Mouse (Mus musculus) midbrain, embryonic 16.5 days (tissue): ENCODE data around the gene Ndufs4. TPM values are rescaled to one million over a fixed set of nuclear protein-coding genes. Genes with fewer than 3 reads are reported as not detected.
A peak's percentile ranks its signal among the peaks of the same experiment; 100 is the strongest.

Source experiments
- ATAC-seq: fragments of 200-750 bp; cut with Nextera tagmentation; 2 replicates; pipeline ENCODE4 v1.8.0; 2017; ENCODE audit warnings: moderate TSS enrichment
- H3K27ac ChIP-seq: fragments of 300-500 bp; sonication (generic); 2 replicates; pipeline ENCODE4 v1.5.1; 2014; ENCODE audit warnings: mild to moderate bottlenecking, low read length, mixed read lengths
- H3K27me3 ChIP-seq: fragments of 300-500 bp; sonication (generic); 2 replicates; pipeline ENCODE4 v1.6.1; 2014; ENCODE audit warnings: low read depth, low read length, mixed read lengths; ENCODE audit not compliant: control insufficient read depth, insufficient read depth
- H3K36me3 ChIP-seq: fragments of 300-500 bp; sonication (generic); 2 replicates; pipeline ENCODE4 v1.6.1; 2014; ENCODE audit warnings: mild to moderate bottlenecking, low read length, moderate library complexity, mixed read lengths; ENCODE audit not compliant: control insufficient read depth, insufficient read depth
- H3K4me1 ChIP-seq: fragments of 300-500 bp; sonication (generic); 2 replicates; pipeline ENCODE4 v1.6.1; 2014; ENCODE audit warnings: mild to moderate bottlenecking, low read length, mixed read lengths; ENCODE audit not compliant: control insufficient read depth, insufficient read depth
- H3K4me2 ChIP-seq: fragments of 300-500 bp; sonication (generic); 2 replicates; pipeline ENCODE4 v1.6.1; 2014; ENCODE audit warnings: mild to moderate bottlenecking, low read length, mixed read lengths
- H3K4me3 ChIP-seq: fragments of 300-500 bp; sonication (generic); 2 replicates; pipeline ENCODE4 v1.5.1; 2014; ENCODE audit warnings: low read depth, mild to moderate bottlenecking, low read length, moderate library complexity, mixed read lengths
- H3K9ac ChIP-seq: fragments of 300-500 bp; sonication (generic); 2 replicates; pipeline ENCODE4 v1.6.1; 2014; ENCODE audit warnings: low read depth, low read length, mixed read lengths
- H3K9me3 ChIP-seq: fragments of 300-500 bp; sonication (generic); replicated peaks from 2 replicates; pipeline ENCODE4 v1.6.1; 2014; ENCODE audit warnings: mild to moderate bottlenecking, low read length, mixed read lengths; ENCODE audit not compliant: control insufficient read depth, poor library complexity, severe bottlenecking
- WGBS: fragments of 180-500 bp; shearing (Covaris S2); extraction: QIAGEN DNeasy Blood & Tissue Kit; methylation state at CpG from one replicate; pipeline ENCODE4 v1.1.7; 2014; 5-methylcytosine and 5-hydroxymethylcytosine counted together
- polyA plus RNA-seq: library from polyadenylated mRNA; unstranded; fragments of >200 nt; fragmentation: Nextera tagmentation; extraction: Ambion mirVana; gene quantifications from 2 replicates; pipeline ENCODE4 v1.2.1, GENCODE M21; 2015

Ndufs4 gene
- polyA plus RNA-seq, 1 experiment from 2014 or later, result 363 TPM

DNA sequence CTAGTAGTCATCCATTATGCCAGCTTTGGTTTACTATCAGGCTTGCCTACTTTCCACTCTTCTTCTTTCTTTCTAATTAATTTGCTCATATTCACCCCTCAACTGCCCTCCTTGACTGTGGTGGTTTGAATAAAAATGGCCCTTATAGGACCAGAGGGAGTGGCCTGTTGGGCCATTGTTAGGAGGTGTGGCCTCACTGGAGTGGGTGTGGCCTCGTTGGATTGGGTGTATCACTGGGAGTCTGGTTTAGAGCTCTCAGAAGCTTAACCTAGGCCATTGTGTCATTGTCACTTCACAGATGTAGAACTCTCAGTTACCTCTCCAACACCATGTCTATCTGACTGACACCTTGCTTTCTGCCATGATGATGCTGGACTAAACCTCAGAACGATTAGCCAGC is 10.8 kb upstream of the Ndufs4 start:
- ATAC-seq, result no peak
- no peaks in the 10 kb centered on the region for H3K36me3 ChIP-seq
- H3K9me3 ChIP-seq, result no peaks in the 10 kb centered on the region
- no peak overlapping the region for H3K4me2 ChIP-seq
- 85% methylated on average over 2 of the region's 2 CpGs for WGBS
- H3K4me1 ChIP-seq, result no peaks in the 10 kb centered on the region
- H3K4me3 ChIP-seq, result no peak overlapping the region
- no peaks in the 10 kb centered on the region for H3K27me3 ChIP-seq
- no peak overlapping the region for H3K27ac ChIP-seq
- no peak overlapping the region for H3K9ac ChIP-seq

DNA sequence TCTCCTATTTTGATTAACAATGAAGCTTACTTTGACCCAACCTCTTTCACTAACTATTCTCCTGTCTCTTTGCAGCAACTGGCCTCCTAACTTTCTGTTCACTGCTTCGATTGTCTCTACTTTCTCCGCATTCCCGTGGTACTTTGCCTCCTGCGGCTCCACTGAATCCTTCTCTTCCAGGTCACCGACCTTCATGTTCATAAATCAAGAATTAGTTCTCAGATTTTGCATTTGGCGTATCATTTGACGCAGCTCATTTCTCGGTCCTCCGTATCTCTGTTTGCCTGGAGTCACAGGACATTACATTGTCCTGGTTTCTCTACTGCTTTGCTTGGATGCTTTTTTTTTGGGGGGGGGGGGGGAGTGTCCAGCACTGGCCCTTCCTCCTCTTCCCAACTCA is 9.2 kb upstream of the Ndufs4 start:
- Histone ChIP-seq H3K27me3 (no peaks in the 10 kb centered on the region), H3K4me3 (no peak overlapping the region), H3K9ac (no peak overlapping the region), H3K9me3 (no peaks in the 10 kb centered on the region), H3K4me2 (no peak overlapping the region), H3K4me1 (no peaks in the 10 kb centered on the region), H3K27ac (no peak overlapping the region), H3K36me3 (no peaks in the 10 kb centered on the region)
- WGBS, result 41% methylated on average over 9 of the region's 9 CpGs
- ATAC-seq, result no peak

DNA sequence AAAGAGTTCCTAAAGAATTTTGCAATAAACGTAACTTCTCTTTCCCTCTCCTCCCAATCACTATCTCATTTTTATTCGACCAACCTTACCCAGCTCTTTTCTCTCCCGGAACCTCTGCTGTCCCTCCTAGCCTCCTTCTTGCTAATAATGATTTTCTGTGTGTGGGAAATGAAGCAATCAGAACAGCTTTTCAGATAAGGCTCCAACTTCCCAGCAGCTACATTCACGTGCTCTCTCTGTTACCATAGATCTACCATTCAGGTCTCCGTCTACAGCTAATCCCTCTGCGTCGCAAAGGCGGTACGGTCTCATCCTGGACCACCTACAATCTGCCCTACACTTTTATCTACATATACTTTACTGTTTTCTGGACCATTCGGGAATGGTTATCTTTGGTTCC is 8.8 kb upstream of the Ndufs4 start:
- Histone ChIP-seq H3K4me2 (no peak overlapping the region), H3K9me3 (no peaks in the 10 kb centered on the region), H3K36me3 (no peaks in the 10 kb centered on the region), H3K9ac (no peak overlapping the region), H3K4me1 (no peaks in the 10 kb centered on the region), H3K27me3 (no peaks in the 10 kb centered on the region), H3K27ac (no peak overlapping the region), H3K4me3 (no peak overlapping the region)
- WGBS, result 27% methylated on average over 10 of the region's 10 CpGs
- no peak for ATAC-seq

DNA sequence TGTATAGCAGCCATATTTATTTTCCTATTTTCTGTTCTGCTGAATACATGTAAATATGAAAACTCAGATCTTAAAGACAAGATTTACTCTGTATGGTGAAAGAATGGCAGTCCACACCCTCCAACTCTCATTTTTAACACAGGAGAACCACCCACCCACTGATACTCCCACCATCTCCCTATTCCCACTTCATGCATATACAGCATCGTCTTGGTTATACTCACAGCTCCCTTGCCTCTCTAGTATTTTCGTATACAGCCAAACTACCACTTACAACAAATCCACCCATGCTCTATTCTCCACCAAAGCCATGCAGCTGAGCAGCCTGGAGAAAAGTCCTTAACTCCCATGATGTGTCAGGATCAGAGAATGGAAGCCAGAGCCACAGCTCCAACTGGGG is 6.7 kb upstream of the Ndufs4 start:
- no peak overlapping the region for H3K9ac ChIP-seq
- no peak overlapping the region for H3K27ac ChIP-seq
- no peaks in the 10 kb centered on the region for H3K27me3 ChIP-seq
- no peaks in the 10 kb centered on the region for H3K4me1 ChIP-seq
- H3K4me3 ChIP-seq, result no peak overlapping the region
- no peaks in the 10 kb centered on the region for H3K9me3 ChIP-seq
- H3K36me3 ChIP-seq, result no peaks in the 10 kb centered on the region
- WGBS, result 89% methylated on average over 2 of the region's 2 CpGs
- no peak overlapping the region for H3K4me2 ChIP-seq
- ATAC-seq, result no peak

DNA sequence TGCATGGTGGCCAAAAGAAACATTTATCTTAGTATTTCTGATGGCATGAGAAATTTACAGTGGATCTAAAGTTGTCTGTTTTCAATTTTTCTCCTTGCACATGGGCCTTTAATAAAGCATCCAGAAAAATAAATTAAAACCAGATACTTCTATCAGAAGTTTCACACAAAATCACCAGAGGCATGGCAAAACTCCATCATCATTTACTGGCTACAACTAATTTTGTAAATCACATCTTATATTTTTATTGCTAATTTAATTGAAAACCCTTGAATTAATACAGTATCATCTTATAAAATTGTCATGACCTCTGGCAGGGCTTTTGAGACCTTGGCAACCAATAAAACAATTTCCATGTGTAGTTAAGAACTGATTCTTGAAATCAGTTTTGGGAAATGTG is 4.4 kb upstream of the Ndufs4 start:
- no peaks in the 10 kb centered on the region for H3K36me3 ChIP-seq
- ATAC-seq, result no peak
- no peak overlapping the region for H3K4me3 ChIP-seq

DNA sequence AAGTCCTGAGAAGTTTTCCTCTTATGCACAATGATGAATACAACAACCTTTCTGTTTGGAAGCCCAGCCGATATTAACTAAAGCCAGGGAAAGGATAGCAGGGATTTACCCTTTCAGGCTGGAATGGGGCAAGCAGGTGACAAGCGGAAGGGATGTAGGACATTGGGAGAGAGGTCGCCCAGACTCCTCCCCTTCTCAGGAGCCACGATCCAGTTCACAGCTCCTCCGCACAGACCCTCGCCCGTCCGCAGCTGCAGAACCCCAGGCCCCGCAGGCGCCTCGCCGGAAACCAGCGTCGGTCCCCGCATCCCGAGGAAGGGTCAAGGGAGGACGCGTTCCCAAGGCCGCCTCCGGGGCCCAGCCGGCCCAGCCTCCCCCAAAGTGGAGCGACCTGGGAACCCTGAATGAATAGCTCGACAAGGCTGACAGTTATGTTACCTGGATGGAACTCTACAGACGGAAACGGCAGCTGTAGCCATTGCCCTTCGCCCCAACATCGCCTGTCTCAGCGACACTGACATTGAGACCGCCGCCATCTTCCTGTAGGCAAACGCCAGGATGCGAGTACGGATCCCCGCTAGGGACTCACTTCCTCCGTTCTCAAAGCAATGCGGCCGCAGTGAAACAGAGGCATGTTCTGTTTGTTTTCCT is 412 bp downstream of the Ndufs4 start:
- Histone ChIP-seq H3K27ac (peak overlapping the region; percentile 87), H3K4me3 (peak overlapping the region; percentile 65), H3K4me2 (peak overlapping the region; percentile 86), H3K9me3 (no peaks in the 10 kb centered on the region), H3K36me3 (no peaks in the 10 kb centered on the region; the same call in 1 of the 2 replicates), H3K9ac (peak overlapping the region; percentile 84), H3K4me1 (peaks cover 12% of the 10 kb centered on the region), H3K27me3 (no peaks in the 10 kb centered on the region)
- under 1% methylated on average over 37 of the region's 37 CpGs for WGBS
- ATAC-seq, result peak; percentile 91

More for the DNA sequence above, 4.4 kb upstream of the Ndufs4 start:
- no peak overlapping the region for H3K4me2 ChIP-seq
- no peaks in the 10 kb centered on the region for H3K27me3 ChIP-seq
- H3K4me1 ChIP-seq, result peaks cover 4% of the 10 kb centered on the region; the same call in 1 of the 2 replicates
- no peak overlapping the region for H3K27ac ChIP-seq
- H3K9ac ChIP-seq, result no peak overlapping the region
- H3K9me3 ChIP-seq, result no peaks in the 10 kb centered on the region

DNA sequence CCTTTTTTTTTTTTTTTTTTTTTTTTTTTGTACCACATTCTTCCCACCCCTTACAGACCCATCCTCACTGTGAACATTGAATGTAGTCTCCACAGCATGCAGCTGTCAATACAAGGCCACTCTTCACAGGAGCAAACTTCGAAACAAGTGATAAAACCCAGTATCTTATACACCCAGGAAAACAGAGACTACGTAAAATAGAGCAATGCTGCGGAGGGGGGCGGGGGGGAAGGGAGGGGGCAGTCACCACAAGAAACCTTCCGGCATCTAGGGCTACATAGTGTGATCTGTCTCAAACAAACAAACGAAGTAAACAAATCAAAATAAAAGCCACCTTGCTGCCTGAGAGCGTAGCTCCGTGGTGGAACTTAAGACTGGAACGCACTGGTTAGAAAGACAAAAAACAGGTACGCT is 977 bp downstream of the Ndufs4 start:
- peak overlapping the region; percentile 65 for H3K4me3 ChIP-seq
- WGBS, result 4% methylated on average over 10 of the region's 10 CpGs

DNA sequence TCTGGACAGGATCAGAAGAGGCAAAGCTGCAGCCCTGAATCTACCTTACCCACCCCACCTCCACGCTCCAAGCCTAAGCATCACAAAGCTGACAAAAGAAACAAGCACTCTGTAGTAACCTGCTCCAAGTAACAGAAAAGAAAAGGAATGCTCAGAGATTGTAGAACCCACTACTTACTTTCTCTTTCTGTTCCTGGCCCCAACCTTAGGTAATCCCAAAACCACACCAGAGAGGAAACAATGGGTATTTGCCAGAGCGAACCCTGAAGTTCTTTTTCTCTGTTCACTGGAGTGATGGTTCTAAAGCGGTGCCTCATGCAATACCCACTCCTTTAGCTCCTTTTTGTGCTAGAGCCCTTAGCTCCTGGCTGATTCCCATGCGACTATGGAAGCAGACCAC is 11.5 kb downstream of the Ndufs4 start:
- Histone ChIP-seq H3K4me3 (no peak overlapping the region), H3K27ac (no peak overlapping the region), H3K27me3 (no peaks in the 10 kb centered on the region), H3K4me1 (no peaks in the 10 kb centered on the region), H3K36me3 (peaks cover 13% of the 10 kb centered on the region), H3K9ac (no peak overlapping the region), H3K4me2 (no peak overlapping the region), H3K9me3 (no peaks in the 10 kb centered on the region; the same call in 1 of the 2 replicates)
- WGBS, result 75% methylated on average over 4 of the region's 4 CpGs
- ATAC-seq, result no peak

More for the DNA sequence above, 977 bp downstream of the Ndufs4 start:
- Histone ChIP-seq H3K36me3 (peaks cover 4% of the 10 kb centered on the region; the same call in 1 of the 2 replicates), H3K27me3 (no peaks in the 10 kb centered on the region), H3K9ac (peak overlapping the region; percentile 84), H3K4me1 (peaks cover 12% of the 10 kb centered on the region), H3K4me2 (peak overlapping the region; percentile 86), H3K27ac (peak overlapping the region; percentile 87), H3K9me3 (no peaks in the 10 kb centered on the region)
- ATAC-seq, result peak; percentile 66

DNA sequence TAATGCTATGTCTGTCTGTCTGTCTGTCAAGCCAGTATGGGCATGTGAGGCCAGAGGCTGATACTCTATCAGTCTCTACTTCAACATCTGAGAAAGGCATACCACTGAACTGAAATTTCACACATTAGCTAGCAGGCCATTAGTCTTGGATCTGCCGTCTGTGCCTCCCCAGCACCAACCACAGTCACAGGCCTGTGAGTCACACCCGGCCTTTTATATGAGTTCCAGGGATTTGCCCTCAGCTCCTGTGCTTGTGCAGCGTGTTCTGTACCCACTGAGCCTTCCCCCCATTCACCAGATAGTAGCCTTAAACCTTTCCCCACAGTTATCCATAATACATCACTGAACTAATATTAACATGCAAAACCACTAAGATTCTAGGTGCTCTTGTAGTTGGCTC is 26.0 kb downstream of the Ndufs4 start:
- H3K4me3 ChIP-seq, result no peak overlapping the region
- H3K4me2 ChIP-seq, result no peak overlapping the region
- 86% methylated on average over 3 of the region's 3 CpGs for WGBS
- H3K27me3 ChIP-seq, result no peaks in the 10 kb centered on the region
- no peak overlapping the region for H3K9ac ChIP-seq
- H3K36me3 ChIP-seq, result no peaks in the 10 kb centered on the region
- H3K9me3 ChIP-seq, result no peaks in the 10 kb centered on the region
- H3K4me1 ChIP-seq, result no peaks in the 10 kb centered on the region
- no peak overlapping the region for H3K27ac ChIP-seq
- no peak for ATAC-seq
